Mouse (Mus musculus) B cell, adult (primary cell): Measurements from ENCODE around the gene Atp5g3. TPM values are rescaled to one million over a fixed set of nuclear protein-coding genes. Genes with fewer than 3 reads are reported as not detected.

ENCODE experiments used
- total RNA-seq: library from RNA; stranded (reverse); gene quantifications from 4 replicates; pipeline ENCODE4 v1.2.4, GENCODE M21; 2023; ENCODE audit not compliant: inconsistent age

Atp5g3 gene
- 156 to 196 TPM (median 181 TPM) in 4 replicates for total RNA-seq

DNA sequence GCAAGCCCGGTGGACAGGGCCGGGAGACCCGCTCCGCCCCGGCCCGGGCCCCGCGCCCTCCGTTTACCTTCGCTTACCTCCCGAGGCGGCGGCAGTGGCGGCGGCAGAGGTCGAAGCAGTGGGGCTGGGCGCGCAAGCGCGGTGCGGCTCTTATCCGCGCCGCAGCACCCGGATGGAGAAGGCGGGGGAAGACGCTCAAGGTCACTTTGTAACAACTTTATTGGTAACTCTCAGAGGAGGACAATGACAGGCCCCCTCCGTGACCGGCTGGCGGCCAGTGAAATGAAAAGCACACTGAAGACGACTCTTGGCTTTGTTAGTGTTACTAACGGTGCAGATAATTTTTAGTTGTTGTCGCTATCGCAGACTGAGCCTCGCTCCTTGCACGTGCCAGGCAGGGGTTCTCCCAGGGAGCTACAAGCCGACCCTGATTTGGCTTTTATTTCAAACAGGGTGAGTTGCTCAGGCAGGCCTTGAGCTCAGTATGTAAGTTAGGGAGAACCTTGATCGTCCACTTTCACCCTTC lies at the start of gene Atp5g3:
TSS of gene Atp5g3 (minus strand) at position 152 of the 526 bp plus-strand sequence.

DNA sequence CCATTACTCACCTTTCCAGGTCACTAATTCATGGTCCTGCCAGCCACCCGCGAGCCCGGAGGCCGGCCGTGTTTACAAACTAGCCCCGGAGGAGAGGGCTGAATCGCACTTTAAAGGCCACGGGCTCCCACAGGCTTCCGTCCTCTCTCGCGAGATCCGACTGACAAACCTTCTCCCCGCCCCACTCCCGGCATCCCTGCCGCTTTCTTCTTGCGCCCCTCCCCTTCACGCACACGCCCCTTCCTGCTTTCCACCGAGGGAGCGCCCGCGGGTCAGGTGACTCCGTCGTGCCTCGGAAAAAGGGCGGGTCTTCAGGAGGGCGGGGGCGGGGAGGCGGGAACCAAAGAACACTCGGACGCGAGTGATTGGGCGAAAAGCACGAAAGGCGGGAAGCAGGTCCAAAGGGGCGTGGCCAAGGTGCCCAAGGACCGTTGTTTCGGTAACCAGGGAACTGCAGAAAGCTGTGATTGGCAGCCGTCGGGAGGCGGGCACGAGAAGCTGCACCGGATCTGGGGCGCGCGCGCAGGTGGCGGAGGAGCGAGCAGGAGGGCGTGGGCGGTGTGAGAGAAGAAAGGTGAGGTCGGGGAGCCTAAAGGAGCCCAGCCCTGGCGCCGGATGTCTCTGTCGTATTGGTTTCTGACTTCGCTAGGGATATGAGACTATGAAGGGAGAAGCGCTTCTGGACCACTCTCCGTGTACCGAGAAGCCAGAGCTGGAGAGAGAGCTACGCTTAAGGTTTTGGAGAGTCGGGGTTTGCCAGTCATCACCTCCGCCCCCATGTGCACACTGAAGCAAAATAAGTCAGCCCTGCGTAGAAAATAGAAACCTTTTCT lies 18.4 kb downstream of the Atp5g3 start, which contains the start of gene Atf2:
TSS of gene Atf2 (minus strand) at position 176 of the 833 bp plus-strand sequence.

Other genes with a start within 250 kb of the Atp5g3 start
- not detected in 4 replicates for gene Chn1, start 136.0 kb downstream of the Atp5g3 start, total RNA-seq
- 64.5 to 81.6 TPM (median 67.9 TPM) in 4 replicates for gene Atf2, start 18.7 kb downstream of the Atp5g3 start, total RNA-seq